Mouse (Mus musculus): Measurements from ENCODE around the gene Ppie. TPM values are rescaled to one million over a fixed set of nuclear protein-coding genes. Genes with fewer than 3 reads are reported as not detected.
"Not testable (repeated sequence)": the region's sequence is repeated elsewhere in the genome, so short reads cannot be mapped to it uniquely, and the experiment has no call there.

Gene Ppie
- polyA plus RNA-seq, 1 experiment: 65.0 TPM

DNA sequence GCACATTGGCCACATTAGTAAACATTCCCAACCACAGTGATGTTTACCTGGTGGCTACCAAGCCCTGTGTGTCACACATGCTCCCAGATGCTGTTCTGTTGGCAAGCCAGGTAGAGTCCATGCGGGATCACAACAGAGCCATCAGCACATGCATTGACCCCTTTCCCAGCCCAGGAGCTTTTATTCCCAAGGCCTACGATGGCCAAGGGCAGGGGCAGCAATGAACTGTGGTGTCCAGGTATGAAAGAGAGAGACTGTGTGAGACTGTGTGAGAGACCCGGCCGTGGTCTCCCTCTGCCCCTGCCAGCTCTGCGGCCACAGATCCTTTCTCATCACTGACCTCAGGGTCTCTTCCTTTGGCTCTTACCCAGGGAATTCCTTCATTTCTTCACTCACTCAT is 31.7 kb downstream of the Ppie start:
- TF ChIP-seq E2F4 (IDR thresholded peaks at IDR 0.05; ENCODE audit: insufficient read depth) (no peak), MYOD1 (IDR thresholded peaks at IDR 0.05; ENCODE audit: control insufficient read depth in 1 of 3, insufficient read length in 2 of 3, low read depth in 2 of 3) (no peak), SRF (IDR thresholded peaks at IDR 0.05; ENCODE audit: control insufficient read depth, insufficient read length, low read depth) (no peak), POLR2A (IDR thresholded peaks at IDR 0.05; ENCODE audit: insufficient read length, low read depth) (no peak), CEBPB (IDR thresholded peaks at IDR 0.05; ENCODE audit: insufficient read depth, poor library complexity, severe bottlenecking) (no peak), TCF3 (IDR thresholded peaks at IDR 0.05; ENCODE audit: insufficient read length, low read depth) (no peak), USF1 (IDR thresholded peaks at IDR 0.05; ENCODE audit: low read depth) (no peak), POLR2AphosphoS2 (IDR thresholded peaks at IDR 0.05; ENCODE audit: insufficient read length, low read depth) (no peak), REST (IDR thresholded peaks at IDR 0.05; ENCODE audit: insufficient read depth, insufficient read length) (no peak), MAX (IDR thresholded peaks at IDR 0.05; ENCODE audit: low read depth) (no peak), TCF12 (IDR thresholded peaks at IDR 0.05; ENCODE audit: insufficient read depth, poor library complexity, severe bottlenecking) (no peak), MYOG (IDR thresholded peaks at IDR 0.05; ENCODE audit: control insufficient read depth in 1 of 3, insufficient read depth in 1 of 3, insufficient read length in 2 of 3, low read depth in 2 of 3) (no peak)
- Histone ChIP-seq H3ac (ENCODE audit: control insufficient read depth, insufficient read length) (no peak overlapping the region), H3K79me2 (ENCODE audit: control insufficient read depth, insufficient read depth) (no peaks in the 10 kb centered on the region), H3K4me3 (no peak overlapping the region), H3K27me3 (ENCODE audit: control insufficient read depth, insufficient read depth, insufficient read length) (no peaks in the 10 kb centered on the region), H3K36me3 (ENCODE audit: control insufficient read depth, insufficient read depth) (no peaks in the 10 kb centered on the region), H3K4me2 (ENCODE audit: low read depth) (no peak overlapping the region)

GRCm38 (mm10) chr4:123106864-123107263 is 32.9 kb downstream of the Ppie start:
- H3K27me3 ChIP-seq (ENCODE audit: control insufficient read depth, insufficient read depth, insufficient read length): no peaks in the 10 kb centered on the region
- no peak for TF ChIP-seq USF1 (IDR thresholded peaks at IDR 0.05; ENCODE audit: low read depth)
- TF ChIP-seq CEBPB (IDR thresholded peaks at IDR 0.05; ENCODE audit: insufficient read depth, poor library complexity, severe bottlenecking): peak; percentile 67; the same call in 1 of the 2 replicates

DNA sequence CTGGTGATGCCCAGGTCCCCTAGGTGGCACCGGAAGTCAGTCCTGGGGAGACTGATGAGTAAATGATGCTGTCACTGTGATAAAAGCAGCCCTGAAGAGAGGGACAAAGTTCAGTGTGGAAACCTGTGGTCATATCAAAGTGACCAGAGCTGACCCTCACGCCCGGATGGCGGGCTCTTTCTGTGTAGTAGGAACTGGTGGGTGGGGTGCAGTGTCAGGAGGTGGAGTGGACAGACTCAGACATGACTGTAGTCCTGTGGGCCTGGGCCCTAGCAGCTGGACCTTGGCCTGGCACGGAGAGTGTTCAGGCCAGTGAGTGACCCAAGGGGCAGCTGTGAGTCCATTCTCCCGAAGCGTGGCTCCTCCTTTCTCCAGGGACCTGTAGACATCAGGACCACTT is 33.8 kb downstream of the Ppie start:
- not testable (repeated sequence) for H3K27me3 ChIP-seq (ENCODE audit: control insufficient read depth, insufficient read depth, insufficient read length); H3K36me3 ChIP-seq (ENCODE audit: control insufficient read depth, insufficient read depth); H3K4me3 ChIP-seq

More at GRCm38 (mm10) chr4:123106864-123107263, 32.9 kb downstream of the Ppie start:
- no peak overlapping the region for H3K4me2 ChIP-seq (ENCODE audit: low read depth)
- no peaks in the 10 kb centered on the region for H3K79me2 ChIP-seq (ENCODE audit: control insufficient read depth, insufficient read depth)
- no peaks in the 10 kb centered on the region for H3K36me3 ChIP-seq (ENCODE audit: control insufficient read depth, insufficient read depth)
- no peak overlapping the region for H3K4me3 ChIP-seq
- no peak overlapping the region for H3ac ChIP-seq (ENCODE audit: control insufficient read depth, insufficient read length)

GRCm38 (mm10) chr4:123105451-123105790 is 34.3 kb downstream of the Ppie start:
- Histone ChIP-seq H3ac (ENCODE audit: control insufficient read depth, insufficient read length) (no peak overlapping the region), H3K4me3 (no peak overlapping the region), H3K27me3 (ENCODE audit: control insufficient read depth, insufficient read depth, insufficient read length) (no peaks in the 10 kb centered on the region), H3K79me2 (ENCODE audit: control insufficient read depth, insufficient read depth) (no peaks in the 10 kb centered on the region), H3K4me2 (ENCODE audit: low read depth) (no peak overlapping the region), H3K36me3 (ENCODE audit: control insufficient read depth, insufficient read depth) (no peaks in the 10 kb centered on the region)
- TF ChIP-seq TCF12 (IDR thresholded peaks at IDR 0.05; ENCODE audit: insufficient read depth, poor library complexity, severe bottlenecking): no peak
- no peak for TF ChIP-seq MAX (IDR thresholded peaks at IDR 0.05; ENCODE audit: low read depth)
- TF ChIP-seq MYOD1 (IDR thresholded peaks at IDR 0.05; ENCODE audit: control insufficient read depth in 1 of 3, insufficient read length in 2 of 3, low read depth in 2 of 3): no peak
- no peak for TF ChIP-seq MYOG (IDR thresholded peaks at IDR 0.05; ENCODE audit: control insufficient read depth in 1 of 3, insufficient read depth in 1 of 3, insufficient read length in 2 of 3, low read depth in 2 of 3)
- TF ChIP-seq POLR2AphosphoS2 (IDR thresholded peaks at IDR 0.05; ENCODE audit: insufficient read length, low read depth): no peak
- TF ChIP-seq POLR2A (IDR thresholded peaks at IDR 0.05; ENCODE audit: insufficient read length, low read depth): no peak
- no peak for TF ChIP-seq REST (IDR thresholded peaks at IDR 0.05; ENCODE audit: insufficient read depth, insufficient read length)
- TF ChIP-seq USF1 (IDR thresholded peaks at IDR 0.05; ENCODE audit: low read depth): no peak
- TF ChIP-seq SRF (IDR thresholded peaks at IDR 0.05; ENCODE audit: control insufficient read depth, insufficient read length, low read depth): no peak

More for the DNA sequence above, 33.8 kb downstream of the Ppie start:
- H3K79me2 ChIP-seq (ENCODE audit: control insufficient read depth, insufficient read depth); H3K4me2 ChIP-seq (ENCODE audit: low read depth); H3ac ChIP-seq (ENCODE audit: control insufficient read depth, insufficient read length): not testable (repeated sequence)

- Histone ChIP-seq H3K4me2 (ENCODE audit: low read depth) (no peak within 1 kb of the TSS), H3K36me3 (ENCODE audit: control insufficient read depth, insufficient read depth) (no peaks in the 10 kb centered on the region), H3K4me3 (no peak within 1 kb of the TSS), H3K27me3 (ENCODE audit: control insufficient read depth, insufficient read depth, insufficient read length) (no peaks in the 10 kb centered on the region), H3ac (ENCODE audit: control insufficient read depth, insufficient read length) (no peak within 1 kb of the TSS), H3K79me2 (ENCODE audit: control insufficient read depth, insufficient read depth) (no peaks in the 10 kb centered on the region)
- TF ChIP-seq MYOD1 (IDR thresholded peaks at IDR 0.05; ENCODE audit: control insufficient read depth in 1 of 3, insufficient read length in 2 of 3, low read depth in 2 of 3) (no peak), SRF (IDR thresholded peaks at IDR 0.05; ENCODE audit: control insufficient read depth, insufficient read length, low read depth) (no peak), USF1 (IDR thresholded peaks at IDR 0.05; ENCODE audit: low read depth) (no peak), POLR2A (IDR thresholded peaks at IDR 0.05; ENCODE audit: insufficient read length, low read depth) (no peak)
These were observed 34.9 kb downstream of the Ppie start, which contains the start of gene Bmp8b for GRCm38 (mm10) chr4:123104651-123105450. Gene Bmp8b (plus strand): TSS chr4:123105165.
